Mouse (Mus musculus) G1E (cell line): ENCODE measurements at regions not wholly inside any gene's neighbourhood (a gene's known extent, or its start where the extent isn't known, plus 50 kb on each side); places are given as distances from the start of the nearest gene placed in this dataset.

Source experiments
- CTCF ChIP-seq: IDR thresholded peaks from 2 replicates; pipeline ENCODE4 v1.5.1; 2012; ENCODE audit warnings: low read depth, low read length, inconsistent platforms, mixed read lengths
- GATA1 ChIP-seq: IDR thresholded peaks from 2 replicates; pipeline ENCODE4 v1.6.1; 2012; ENCODE audit warnings: borderline replicate concordance, low read length, inconsistent platforms, mixed read lengths
- POLR2AphosphoS5 ChIP-seq: IDR thresholded peaks from 2 replicates; pipeline ENCODE4 v1.6.1; 2012; ENCODE audit warnings: low read depth, low read length, inconsistent platforms; ENCODE audit not compliant: insufficient replicate concordance

DNA sequence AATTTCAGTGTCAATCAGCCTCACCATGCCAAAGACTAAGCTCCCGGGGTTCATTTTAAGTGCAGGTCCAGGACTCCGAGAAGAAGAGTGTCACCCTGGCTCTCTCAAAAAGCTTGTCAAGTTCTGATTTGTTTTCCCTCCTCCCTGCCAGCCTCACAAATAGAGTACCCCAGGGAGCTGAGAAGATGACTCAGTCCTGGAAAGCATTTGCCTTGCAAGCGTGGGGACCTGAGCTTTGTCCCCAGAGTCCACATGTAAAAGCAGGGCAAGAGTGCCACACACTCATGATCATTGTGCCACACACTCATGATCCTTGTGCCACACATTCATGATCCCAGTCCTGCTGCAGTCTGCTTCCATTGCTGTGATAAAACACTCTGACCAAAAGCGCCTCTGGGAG, 100.4 kb upstream of the Lmo4 start:
- no peak for TF ChIP-seq GATA1
- TF ChIP-seq CTCF = no peak
- no peak for TF ChIP-seq POLR2AphosphoS5
